Mouse (Mus musculus) stomach, postnatal 0 days (tissue): ENCODE results near the gene Il23a. TPM values are rescaled to one million over a fixed set of nuclear protein-coding genes. Genes with fewer than 3 reads are reported as not detected.
"Not testable (repeated sequence)": the region's sequence is repeated elsewhere in the genome, so short reads cannot be mapped to it uniquely, and the experiment has no call there.

Experiments
- ATAC-seq: fragments of 200-750 bp; cut with Nextera tagmentation; 2 replicates; pipeline ENCODE4 v1.8.0; 2017; ENCODE audit not compliant: low FRiP score, low TSS enrichment
- DNase-seq: peaks from one replicate; pipeline ENCODE4 v3.0.0-alpha.2; 2016; ENCODE audit warnings: low spot score
- H3K27ac ChIP-seq: fragments of 300-500 bp; sonication (generic); replicated peaks from 2 replicates; pipeline ENCODE4 v1.5.1; 2014; ENCODE audit warnings: mild to moderate bottlenecking, control low read depth
- H3K27me3 ChIP-seq: fragments of 300-500 bp; sonication (generic); 2 replicates; pipeline ENCODE4 v1.6.1; 2014; ENCODE audit warnings: low read length; ENCODE audit not compliant: control insufficient read depth, insufficient read depth
- H3K36me3 ChIP-seq: fragments of 300-500 bp; sonication (generic); 2 replicates; pipeline ENCODE4 v1.6.1; 2014; ENCODE audit warnings: low read length, mixed read lengths; ENCODE audit not compliant: control insufficient read depth, insufficient read depth
- H3K4me1 ChIP-seq: fragments of 300-500 bp; sonication (generic); replicated peaks from 2 replicates; pipeline ENCODE4 v1.6.1; 2014; ENCODE audit warnings: antibody characterized with exemption; ENCODE audit not compliant: control insufficient read depth, insufficient read depth
- H3K4me2 ChIP-seq: fragments of 300-500 bp; sonication (generic); replicated peaks from 2 replicates; pipeline ENCODE4 v1.6.1; 2014; ENCODE audit warnings: low read depth, mild to moderate bottlenecking, control low read depth, moderate library complexity
- H3K4me3 ChIP-seq: fragments of 300-500 bp; sonication (generic); 2 replicates; pipeline ENCODE4 v1.5.1; 2014; ENCODE audit warnings: low read depth, low read length, control low read depth
- H3K9ac ChIP-seq: fragments of 300-500 bp; sonication (generic); 2 replicates; pipeline ENCODE4 v1.6.1; 2014; ENCODE audit warnings: mild to moderate bottlenecking, low read length, control low read depth, mixed read lengths
- H3K9me3 ChIP-seq: fragments of 300-500 bp; sonication (generic); 2 replicates; pipeline ENCODE4 v1.6.1; 2016; ENCODE audit warnings: low read length; ENCODE audit not compliant: control insufficient read depth
- CTCF ChIP-seq: IDR thresholded peaks from 2 replicates; pipeline ENCODE4 v1.5.1; 2016; ENCODE audit warnings: antibody characterized with exemption, low read depth, mild to moderate bottlenecking, moderate library complexity
- EP300 ChIP-seq: optimal IDR thresholded peaks from 2 replicates; pipeline ENCODE3; 2016; ENCODE audit warnings: antibody characterized with exemption
- WGBS: fragments of 180-500 bp; shearing (Covaris S2); extraction: QIAGEN DNeasy Blood & Tissue Kit; methylation state at CpG from one replicate; pipeline ENCODE4 v1.1.7; 2014; 5-methylcytosine and 5-hydroxymethylcytosine counted together
- polyA plus RNA-seq: library from polyadenylated mRNA; unstranded; fragments of >200 nt; fragmentation: Nextera tagmentation; extraction: Ambion mirVana; gene quantifications from 2 replicates; pipeline ENCODE4 v1.2.1, GENCODE M21; 2015

Gene Il23a
- polyA plus RNA-seq, 1 experiment from 2014 or later, result 0.35 TPM

GRCm38 (mm10) chr10:128283604-128284579, 14.7 kb downstream of the Il23a start:
- Histone ChIP-seq H3K4me3 (no peak overlapping the region), H3K9ac (no peak overlapping the region), H3K9me3 (no peaks in the 10 kb centered on the region), H3K27me3 (no peaks in the 10 kb centered on the region), H3K27ac (no peak overlapping the region), H3K4me1 (no peaks in the 10 kb centered on the region), H3K4me2 (no peak overlapping the region), H3K36me3 (peaks cover 30% of the 10 kb centered on the region; the same call in 1 of the 2 replicates)
- TF ChIP-seq CTCF, result peak; percentile 84
- TF ChIP-seq EP300, result no peak
- ATAC-seq (peak; percentile 25; the same call in 1 of the 2 replicates), DNase-seq (peak; percentile 65)
- WGBS, result 65% methylated on average over 31 of the region's 31 CpGs

- Histone ChIP-seq H3K4me3 (no peak overlapping the region), H3K4me2 (no peak overlapping the region), H3K27me3 (no peaks in the 10 kb centered on the region), H3K36me3 (peaks cover 30% of the 10 kb centered on the region; the same call in 1 of the 2 replicates), H3K9ac (no peak overlapping the region), H3K9me3 (no peaks in the 10 kb centered on the region), H3K27ac (no peak overlapping the region), H3K4me1 (no peaks in the 10 kb centered on the region)
- TF ChIP-seq CTCF, result no peak
- no peak for TF ChIP-seq EP300
- DNase-seq, result no peak
- WGBS, result 83% methylated on average over 20 of the region's 20 CpGs
- no peak for ATAC-seq
These were observed 15.6 kb downstream of the Il23a start for GRCm38 (mm10) chr10:128282886-128283450.

- no peak overlapping the region for H3K4me3 ChIP-seq
- WGBS, result 88% methylated on average over 14 of the region's 14 CpGs
- no peaks in the 10 kb centered on the region for H3K9me3 ChIP-seq
- no peak; the same call in 1 of the 2 replicates for ATAC-seq
- DNase-seq, result peak; percentile 37
- H3K4me2 ChIP-seq, result no peak overlapping the region
- peak; percentile 36; the same call in 1 of the 2 replicates for TF ChIP-seq CTCF
- TF ChIP-seq EP300, result no peak
- H3K4me1 ChIP-seq, result no peaks in the 10 kb centered on the region
- no peak overlapping the region for H3K9ac ChIP-seq
- no peaks in the 10 kb centered on the region for H3K27me3 ChIP-seq
- no peak overlapping the region for H3K27ac ChIP-seq
- H3K36me3 ChIP-seq, result peaks cover 32% of the 10 kb centered on the region
These were observed 16.9 kb downstream of the Il23a start for GRCm38 (mm10) chr10:128281682-128282081.

- Histone ChIP-seq H3K4me2 (no peak overlapping the region), H3K4me1 (no peaks in the 10 kb centered on the region), H3K27me3 (no peaks in the 10 kb centered on the region), H3K4me3 (no peak overlapping the region), H3K27ac (no peak overlapping the region), H3K9ac (no peak overlapping the region), H3K9me3 (no peaks in the 10 kb centered on the region), H3K36me3 (peaks cover 32% of the 10 kb centered on the region)
- WGBS, result 76% methylated on average over 6 of the region's 6 CpGs
- no peak for TF ChIP-seq CTCF
- TF ChIP-seq EP300, result no peak
- ATAC-seq (peak; percentile 84), DNase-seq (peak; percentile 56)
These were observed 17.6 kb downstream of the Il23a start for GRCm38 (mm10) chr10:128280943-128281342.

GRCm38 (mm10) chr10:128278158-128278557, 20.4 kb downstream of the Il23a start:
- Histone ChIP-seq H3K9me3 (no peaks in the 10 kb centered on the region), H3K4me2 (no peak overlapping the region), H3K27me3 (no peaks in the 10 kb centered on the region), H3K36me3 (peaks cover 18% of the 10 kb centered on the region), H3K9ac (no peak overlapping the region), H3K27ac (no peak overlapping the region), H3K4me3 (no peak overlapping the region), H3K4me1 (no peaks in the 10 kb centered on the region)
- TF ChIP-seq EP300 (no peak), CTCF (no peak)
- WGBS, result 64% methylated on average over 6 of the region's 6 CpGs
- ATAC-seq (no peak), DNase-seq (no peak)

- not testable (repeated sequence) for H3K27ac ChIP-seq, ATAC-seq, H3K36me3 ChIP-seq, H3K4me2 ChIP-seq, H3K4me1 ChIP-seq, DNase-seq, H3K4me3 ChIP-seq, H3K9ac ChIP-seq, H3K27me3 ChIP-seq, H3K9me3 ChIP-seq
- WGBS, result 100% methylated on average over 1 of the region's 1 CpGs
These were observed 23.2 kb downstream of the Il23a start for GRCm38 (mm10) chr10:128275374-128275773.

GRCm38 (mm10) chr10:128272819-128273439, 25.6 kb downstream of the Il23a start:
- H3K36me3 ChIP-seq, ATAC-seq: not testable (repeated sequence)
- 87% methylated on average over 4 of the region's 7 CpGs for WGBS

More at GRCm38 (mm10) chr10:128272819-128273439, 25.6 kb downstream of the Il23a start:
- not testable (repeated sequence) for H3K4me2 ChIP-seq, H3K27me3 ChIP-seq, H3K9ac ChIP-seq, H3K4me1 ChIP-seq, H3K27ac ChIP-seq, DNase-seq, H3K9me3 ChIP-seq, H3K4me3 ChIP-seq
